Mouse (Mus musculus) left cerebral cortex, postnatal 4 days (tissue): ENCODE measurements around the gene 4930579F01Rik. TPM values are rescaled to one million over a fixed set of nuclear protein-coding genes. Genes with fewer than 3 reads are reported as not detected.

Experiments used
- DNase-seq: peaks from one replicate; pipeline ENCODE4 v3.0.0-alpha.2; 2022
- intact Hi-C: fragments of 180-260 bp; cut with DNase I; formaldehyde crosslinking; loops from one replicate; pipeline ENCODE4 v1.15.1; 2025
- total RNA-seq, 2 experiments: library from RNA; stranded (reverse); gene quantifications; 2 replicates each; pipeline ENCODE4 v1.2.3; 2021

The 4930579F01Rik gene
- total RNA-seq: not detected

GRCm38 (mm10) chr3:138193683-138194302 is at the start of gene 4930579F01Rik:
TSS of gene 4930579F01Rik (minus strand) at chr3:138193825.
- intact Hi-C loops: loop anchor here (10.0 kb wide), 1 partner anchor 211 kb away; no protein-coding TSS in a partner anchor
- DNase-seq: no peak

GRCm38 (mm10) chr3:138242933-138243332 is 49.3 kb upstream of the 4930579F01Rik start:
- intact Hi-C loops: no loop called here
- no peak for DNase-seq

GRCm38 (mm10) chr3:138242021-138242726 is 48.5 kb upstream of the 4930579F01Rik start:
- DNase-seq: no peak
- intact Hi-C loops: no loop called here

- no peak for DNase-seq
- intact Hi-C loops: no loop called here
Measured at GRCm38 (mm10) chr3:138241371-138241770, 47.7 kb upstream of the 4930579F01Rik start.

GRCm38 (mm10) chr3:138240942-138241341 is 47.3 kb upstream of the 4930579F01Rik start:
- intact Hi-C loops: no loop called here
- no peak for DNase-seq

GRCm38 (mm10) chr3:138240411-138240810 is 46.8 kb upstream of the 4930579F01Rik start:
- no peak for DNase-seq
- intact Hi-C loops: no loop called here

GRCm38 (mm10) chr3:138239461-138239860 is 45.8 kb upstream of the 4930579F01Rik start:
- DNase-seq: no peak
- intact Hi-C loops: no loop called here

GRCm38 (mm10) chr3:138238046-138238445 is 44.4 kb upstream of the 4930579F01Rik start:
- intact Hi-C loops: no loop called here

GRCm38 (mm10) chr3:138236546-138237163 is 43.0 kb upstream of the 4930579F01Rik start:
- no peak for DNase-seq
- intact Hi-C loops: no loop called here

More at GRCm38 (mm10) chr3:138238046-138238445, 44.4 kb upstream of the 4930579F01Rik start:
- DNase-seq: no peak

- no peak for DNase-seq
- intact Hi-C loops: no loop called here
Measured at GRCm38 (mm10) chr3:138231531-138231930, 37.9 kb upstream of the 4930579F01Rik start.

- intact Hi-C loops: no loop called here
- DNase-seq: no peak
Measured at GRCm38 (mm10) chr3:138230266-138230665, 36.6 kb upstream of the 4930579F01Rik start.

GRCm38 (mm10) chr3:138229448-138229847 is 35.8 kb upstream of the 4930579F01Rik start:
- intact Hi-C loops: no loop called here
- no peak for DNase-seq

- no peak for DNase-seq
- intact Hi-C loops: no loop called here
Measured at GRCm38 (mm10) chr3:138227782-138228181, 34.2 kb upstream of the 4930579F01Rik start.

GRCm38 (mm10) chr3:138227082-138227481 is 33.5 kb upstream of the 4930579F01Rik start:
- intact Hi-C loops: no loop called here
- no peak for DNase-seq

GRCm38 (mm10) chr3:138226476-138226875 is 32.9 kb upstream of the 4930579F01Rik start:
- intact Hi-C loops: no loop called here

GRCm38 (mm10) chr3:138225853-138226252 is 32.2 kb upstream of the 4930579F01Rik start:
- DNase-seq: peak; percentile 50
- intact Hi-C loops: no loop called here

More at GRCm38 (mm10) chr3:138226476-138226875, 32.9 kb upstream of the 4930579F01Rik start:
- DNase-seq: no peak

- DNase-seq: no peak
- intact Hi-C loops: no loop called here
Measured at GRCm38 (mm10) chr3:138225331-138225730, 31.7 kb upstream of the 4930579F01Rik start.

GRCm38 (mm10) chr3:138224363-138224954 is 30.8 kb upstream of the 4930579F01Rik start:
- DNase-seq: no peak
- intact Hi-C loops: no loop called here

- intact Hi-C loops: no loop called here
- DNase-seq: peak; percentile 64
Measured at GRCm38 (mm10) chr3:138222952-138223351, 29.3 kb upstream of the 4930579F01Rik start.

- intact Hi-C loops: no loop called here
Measured at GRCm38 (mm10) chr3:138222511-138222910, 28.9 kb upstream of the 4930579F01Rik start.

GRCm38 (mm10) chr3:138221116-138221515 is 27.5 kb upstream of the 4930579F01Rik start:
- no peak for DNase-seq
- intact Hi-C loops: no loop called here

More at GRCm38 (mm10) chr3:138222511-138222910, 28.9 kb upstream of the 4930579F01Rik start:
- DNase-seq: no peak
